Mouse (Mus musculus): ENCODE data around the gene Ctss. TPM values are rescaled to one million over a fixed set of nuclear protein-coding genes. Genes with fewer than 3 reads are reported as not detected.

Ctss gene
- polyA plus RNA-seq, 1 experiment from 2014 or later, result 24.0 TPM

DNA sequence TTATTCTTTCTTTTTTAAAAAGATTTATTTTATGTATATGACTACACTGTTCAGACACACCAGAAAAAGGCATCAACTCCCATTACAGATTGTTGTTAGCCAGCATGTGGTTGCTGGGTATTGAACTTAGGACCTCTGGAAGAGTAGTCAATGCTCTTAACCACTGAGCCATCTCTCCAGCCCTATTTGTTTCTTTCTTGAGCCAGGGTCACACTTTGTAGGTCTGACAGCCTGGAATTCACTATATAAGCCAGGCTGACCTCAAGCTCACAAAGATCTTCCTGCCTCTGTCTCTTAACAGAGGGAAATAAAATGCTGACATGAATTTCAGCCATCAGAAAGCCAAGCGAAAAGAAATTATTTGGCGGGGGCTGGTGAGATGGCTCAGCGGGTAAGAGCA is 43.0 kb downstream of the Ctss start:
- Histone ChIP-seq H3K4me3 (replicated peaks; ENCODE audit: low read depth, low read length) (no peak overlapping the region), H3K4me1 (replicated peaks; ENCODE audit: insufficient read depth, low read length) (no peaks in the 10 kb centered on the region), H3K9me3 (replicated peaks; ENCODE audit: low read length) (no peaks in the 10 kb centered on the region), H3K27me3 (ENCODE audit: insufficient read depth, low read length) (no peaks in the 10 kb centered on the region), H3K9ac (ENCODE audit: low read depth, low read length) (no peak overlapping the region), H3K27ac (no peak overlapping the region), H3K4me2 (ENCODE audit: low read length) (no peak overlapping the region), H3K36me3 (ENCODE audit: insufficient read depth, low read length) (no peaks in the 10 kb centered on the region)
- TF ChIP-seq CTCF (IDR thresholded peaks at IDR 0.05; ENCODE audit: low read depth), result no peak
- WGBS, result 96% methylated on average over 3 of the region's 3 CpGs
- no peak for DNase-seq (ENCODE audit: low spot score)
- ATAC-seq (replicated peaks; ENCODE audit: low FRiP score, low read depth), result no peak

DNA sequence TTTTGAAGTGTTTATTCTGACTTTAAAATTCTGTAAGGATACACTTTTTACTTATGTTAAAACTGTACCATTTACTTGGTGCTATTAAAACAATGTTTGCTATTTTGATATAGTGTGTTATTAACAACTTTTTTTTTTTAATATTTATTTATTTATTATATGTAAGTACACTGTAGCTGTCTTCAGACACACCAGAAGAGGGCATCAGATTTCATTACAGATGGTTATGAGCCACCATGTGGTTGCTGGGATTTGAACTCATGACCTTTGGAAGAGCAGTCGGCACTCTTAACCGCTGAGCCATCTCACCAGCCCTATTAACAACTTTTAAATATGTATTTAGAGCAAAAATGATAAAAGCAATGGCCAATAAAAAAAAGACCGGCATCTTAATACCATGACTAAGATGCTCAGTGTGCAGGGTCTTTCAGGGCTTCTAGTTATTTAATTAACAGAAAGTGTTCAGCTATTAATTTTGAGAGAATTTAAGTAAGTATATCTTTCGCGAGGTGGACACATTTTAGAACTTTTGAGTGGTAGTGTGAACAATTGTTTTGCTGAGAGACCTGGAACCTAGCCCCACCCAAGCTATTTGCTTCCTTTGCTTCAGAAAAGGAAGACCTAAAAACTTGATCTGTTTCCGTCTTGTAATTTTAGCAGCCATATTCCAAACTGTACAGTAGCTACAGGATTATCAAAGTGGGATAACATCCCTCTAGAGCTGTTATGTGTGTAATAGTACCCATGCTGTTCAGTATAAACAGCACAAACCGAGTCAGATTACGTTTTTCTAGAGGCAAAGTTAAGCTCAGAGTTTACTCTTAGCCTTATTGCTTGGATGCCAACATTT is 61.4 kb downstream of the Ctss start:
- H3K4me2 ChIP-seq (ENCODE audit: low read length), result peak overlapping the region; percentile 54
- no peaks in the 10 kb centered on the region for H3K27me3 ChIP-seq (ENCODE audit: insufficient read depth, low read length)
- no peak overlapping the region for H3K27ac ChIP-seq
- H3K4me3 ChIP-seq (replicated peaks; ENCODE audit: low read depth, low read length), result peak overlapping the region; percentile 60; the same call in 1 of the 2 replicates
- H3K36me3 ChIP-seq (ENCODE audit: insufficient read depth, low read length), result 0 out of 2 replicates have a peak, but pooled peaks cover 4% of the 10 kb centered on the region
- H3K4me1 ChIP-seq (replicated peaks; ENCODE audit: insufficient read depth, low read length), result 0 out of 2 replicates have a peak, but pooled peaks cover 3% of the 10 kb centered on the region
- no peak overlapping the region for H3K9ac ChIP-seq (ENCODE audit: low read depth, low read length)
- ATAC-seq (replicated peaks; ENCODE audit: low FRiP score, low read depth), result no peak
- H3K9me3 ChIP-seq (replicated peaks; ENCODE audit: low read length), result no peaks in the 10 kb centered on the region
- no peak for DNase-seq (ENCODE audit: low spot score)
- WGBS, result 48% methylated on average over 8 of the region's 8 CpGs
- no peak for TF ChIP-seq CTCF (IDR thresholded peaks at IDR 0.05; ENCODE audit: low read depth)

DNA sequence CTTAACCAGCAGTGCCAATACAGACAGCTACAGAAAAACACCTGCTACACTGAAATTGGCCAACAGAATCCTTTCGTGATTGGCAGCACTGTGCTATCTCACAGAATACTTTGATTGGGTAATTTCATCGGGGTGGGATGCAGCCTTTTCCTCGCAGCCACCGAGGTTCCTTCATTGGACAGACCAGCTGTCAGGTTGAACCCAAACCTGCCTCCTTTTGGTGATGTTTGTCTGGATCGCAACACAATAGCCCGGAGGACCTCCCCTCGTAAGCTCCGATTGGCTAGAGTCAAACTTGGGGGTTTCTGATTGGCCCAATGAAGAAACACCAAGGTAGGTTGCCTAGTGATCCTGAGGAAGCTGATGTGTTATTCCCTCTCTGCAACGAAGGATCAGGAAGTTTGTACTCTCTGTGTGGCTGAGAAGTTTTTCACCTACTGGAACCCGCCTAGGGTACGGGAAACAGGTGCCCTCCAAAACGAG is 62.1 kb downstream of the Ctss start, which contains the start of gene Golph3l:
Gene Golph3l, plus strand, starts transcription at position 331 of the 483 bp plus-strand sequence.
- H3K4me3 ChIP-seq (replicated peaks; ENCODE audit: low read depth, low read length), result peak within 1 kb of the TSS; percentile 60
- peak within 1 kb of the TSS; percentile 68 for H3K4me2 ChIP-seq (ENCODE audit: low read length)
- WGBS, result 0% methylated on average over 12 of the region's 12 CpGs
- ATAC-seq (replicated peaks; ENCODE audit: low FRiP score, low read depth) (peak; percentile 100), DNase-seq (ENCODE audit: low spot score) (peak; percentile 99)
- H3K27ac ChIP-seq, result peak within 1 kb of the TSS; percentile 68
- H3K36me3 ChIP-seq (ENCODE audit: insufficient read depth, low read length), result 0 out of 2 replicates have a peak, but pooled peaks cover 4% of the 10 kb centered on the region
- H3K27me3 ChIP-seq (ENCODE audit: insufficient read depth, low read length), result no peaks in the 10 kb centered on the region
- H3K4me1 ChIP-seq (replicated peaks; ENCODE audit: insufficient read depth, low read length), result 0 out of 2 replicates have a peak, but pooled peaks cover 3% of the 10 kb centered on the region
- TF ChIP-seq CTCF (IDR thresholded peaks at IDR 0.05; ENCODE audit: low read depth), result peak; percentile 35
- peak within 1 kb of the TSS; percentile 52 for H3K9ac ChIP-seq (ENCODE audit: low read depth, low read length)
- no peaks in the 10 kb centered on the region for H3K9me3 ChIP-seq (replicated peaks; ENCODE audit: low read length)

- Histone ChIP-seq H3K9ac (ENCODE audit: low read depth, low read length) (no peak overlapping the region), H3K9me3 (replicated peaks; ENCODE audit: low read length) (no peaks in the 10 kb centered on the region), H3K4me1 (replicated peaks; ENCODE audit: insufficient read depth, low read length) (no peaks in the 10 kb centered on the region), H3K27ac (no peak overlapping the region), H3K4me2 (ENCODE audit: low read length) (no peak overlapping the region), H3K27me3 (ENCODE audit: insufficient read depth, low read length) (no peaks in the 10 kb centered on the region), H3K36me3 (ENCODE audit: insufficient read depth, low read length) (peaks cover 12% of the 10 kb centered on the region; the same call in 1 of the 2 replicates), H3K4me3 (replicated peaks; ENCODE audit: low read depth, low read length) (no peak overlapping the region)
- no peak for DNase-seq (ENCODE audit: low spot score)
- TF ChIP-seq CTCF (IDR thresholded peaks at IDR 0.05; ENCODE audit: low read depth), result no peak
- no peak for ATAC-seq (replicated peaks; ENCODE audit: low FRiP score, low read depth)
These were observed 72.1 kb downstream of the Ctss start for GRCm38 (mm10) chr3:95598734-95599133.

GRCm38 (mm10) chr3:95601287-95601686 is 74.7 kb downstream of the Ctss start:
- no peak overlapping the region for H3K9ac ChIP-seq (ENCODE audit: low read depth, low read length)
- TF ChIP-seq CTCF (IDR thresholded peaks at IDR 0.05; ENCODE audit: low read depth), result no peak
- H3K36me3 ChIP-seq (ENCODE audit: insufficient read depth, low read length), result peaks cover 8% of the 10 kb centered on the region; the same call in 1 of the 2 replicates
- H3K9me3 ChIP-seq (replicated peaks; ENCODE audit: low read length), result no peaks in the 10 kb centered on the region
- no peak overlapping the region for H3K4me2 ChIP-seq (ENCODE audit: low read length)
- H3K27me3 ChIP-seq (ENCODE audit: insufficient read depth, low read length), result no peaks in the 10 kb centered on the region
- 55% methylated on average over 3 of the region's 3 CpGs for WGBS
- no peak for ATAC-seq (replicated peaks; ENCODE audit: low FRiP score, low read depth)
- no peak for DNase-seq (ENCODE audit: low spot score)
- H3K4me3 ChIP-seq (replicated peaks; ENCODE audit: low read depth, low read length), result no peak overlapping the region
- H3K27ac ChIP-seq, result no peak overlapping the region
- no peaks in the 10 kb centered on the region for H3K4me1 ChIP-seq (replicated peaks; ENCODE audit: insufficient read depth, low read length)

Other genes starting within 250 kb of the Ctss start
- gene Mindy1, start 245.4 kb upstream of the Ctss start, polyA plus RNA-seq (2015; fragmentation: Nextera tagmentation; extraction: Ambion mirVana), result 72.6 and 73.2 TPM in 2 replicates
- 20.1 and 20.3 TPM in 2 replicates for gene Prune1, start 244.7 kb upstream of the Ctss start, polyA plus RNA-seq (2015; fragmentation: Nextera tagmentation; extraction: Ambion mirVana)
- 9.9 and 10.1 TPM in 2 replicates for gene Anxa9, start 219.6 kb upstream of the Ctss start, polyA plus RNA-seq (2015; fragmentation: Nextera tagmentation; extraction: Ambion mirVana)
- gene Cers2, start 212.0 kb upstream of the Ctss start, polyA plus RNA-seq (2015; fragmentation: Nextera tagmentation; extraction: Ambion mirVana), result 172 and 186 TPM in 2 replicates
- gene Setdb1, start 169.6 kb upstream of the Ctss start, polyA plus RNA-seq (2015; fragmentation: Nextera tagmentation; extraction: Ambion mirVana), result 22.2 and 23.2 TPM in 2 replicates
- 0.22 and 0.26 TPM in 2 replicates for gene 4930558C23Rik, start 123.9 kb upstream of the Ctss start, polyA plus RNA-seq (2015; fragmentation: Nextera tagmentation; extraction: Ambion mirVana)
- gene Arnt, start 92.4 kb upstream of the Ctss start, polyA plus RNA-seq (2015; fragmentation: Nextera tagmentation; extraction: Ambion mirVana), result 21.6 and 26.7 TPM in 2 replicates
- 10.5 and 11.3 TPM in 2 replicates for gene Ctsk, start 27.5 kb upstream of the Ctss start, polyA plus RNA-seq (2015; fragmentation: Nextera tagmentation; extraction: Ambion mirVana)
- gene Hormad1, start 32.9 kb downstream of the Ctss start, polyA plus RNA-seq (2015; fragmentation: Nextera tagmentation; extraction: Ambion mirVana), result not detected in 2 replicates
- gene Golph3l, start 62.1 kb downstream of the Ctss start, polyA plus RNA-seq (2015; fragmentation: Nextera tagmentation; extraction: Ambion mirVana), result 33.6 and 34.4 TPM in 2 replicates
- 53.8 and 57.3 TPM in 2 replicates for gene Ensa, start 98.2 kb downstream of the Ctss start, polyA plus RNA-seq (2015; fragmentation: Nextera tagmentation; extraction: Ambion mirVana)
- 60.9 and 70.2 TPM in 2 replicates for gene Mcl1, start 132.0 kb downstream of the Ctss start, polyA plus RNA-seq (2015; fragmentation: Nextera tagmentation; extraction: Ambion mirVana)
- gene Adamtsl4, start 161.1 kb downstream of the Ctss start, polyA plus RNA-seq (2015; fragmentation: Nextera tagmentation; extraction: Ambion mirVana), result 3.6 TPM in 2 replicates
- gene Ecm1, start 212.8 kb downstream of the Ctss start, polyA plus RNA-seq (2015; fragmentation: Nextera tagmentation; extraction: Ambion mirVana), result 173 and 178 TPM in 2 replicates
- 28.7 and 34.7 TPM in 2 replicates for gene Tars2, start 233.4 kb downstream of the Ctss start, polyA plus RNA-seq (2015; fragmentation: Nextera tagmentation; extraction: Ambion mirVana)

All from kidney, postnatal 0 days (tissue).